Mouse (Mus musculus) T-helper 2 cell (primary cell): ENCODE measurements at regions not wholly inside any gene's neighbourhood (a gene's known extent, or its start where the extent isn't known, plus 50 kb on each side); places are given as distances from the start of the nearest gene placed in this dataset.

Source experiments
- in situ Hi-C: fragments of 300-600 bp; cut with MboI, MseI; formaldehyde crosslinking; loops from one replicate; pipeline ENCODE4 v1.15.1; 2025; ENCODE audit warnings: high pct_unique_total_duplicates

- in situ Hi-C loops, result no loop called here
Measured at GRCm38 (mm10) chr5:74773558-74774429, 71.1 kb upstream of the Lnx1 start.

GRCm38 (mm10) chr5:74771121-74771520, 68.4 kb upstream of the Lnx1 start:
- in situ Hi-C loops, result no loop called here

- in situ Hi-C loops, result no loop called here
Measured at GRCm38 (mm10) chr5:74769023-74769422, 66.3 kb upstream of the Lnx1 start.

- in situ Hi-C loops, result no loop called here
Measured at GRCm38 (mm10) chr5:74767993-74768392, 65.3 kb upstream of the Lnx1 start.

GRCm38 (mm10) chr5:74766211-74766610, 63.5 kb upstream of the Lnx1 start:
- in situ Hi-C loops, result no loop called here

GRCm38 (mm10) chr5:74765061-74765767, 62.5 kb upstream of the Lnx1 start:
- in situ Hi-C loops, result no loop called here

GRCm38 (mm10) chr5:74757557-74757956, 54.8 kb upstream of the Lnx1 start:
- in situ Hi-C loops, result no loop called here

- in situ Hi-C loops, result no loop called here
Measured at GRCm38 (mm10) chr5:74752961-74753360, 50.2 kb upstream of the Lnx1 start.
